Mouse (Mus musculus) kidney, postnatal 0 days (tissue): ENCODE measurements around the gene Maml3. TPM values are rescaled to one million over a fixed set of nuclear protein-coding genes. Genes with fewer than 3 reads are reported as not detected.

Experiments
- ATAC-seq: fragments of 200-750 bp; cut with Nextera tagmentation; replicated peaks from 2 replicates; pipeline ENCODE4 v1.8.0; 2017; ENCODE audit warnings: low read depth, moderate number of reproducible peaks, moderate TSS enrichment, moderate library complexity; ENCODE audit not compliant: low FRiP score
- DNase-seq: peaks from one replicate; pipeline ENCODE4 v3.0.0-alpha.2; 2016; ENCODE audit warnings: low spot score
- H3K27ac ChIP-seq: fragments of 300-500 bp; sonication (generic); 2 replicates; pipeline ENCODE4 v1.5.1; 2014; ENCODE audit warnings: mild to moderate bottlenecking
- H3K27me3 ChIP-seq: fragments of 300-500 bp; sonication (generic); 2 replicates; pipeline ENCODE4 v1.6.1; 2014; ENCODE audit warnings: low read length, mixed read lengths; ENCODE audit not compliant: insufficient read depth
- H3K36me3 ChIP-seq: fragments of 300-500 bp; sonication (generic); 2 replicates; pipeline ENCODE4 v1.6.1; 2014; ENCODE audit warnings: low read length, mixed read lengths; ENCODE audit not compliant: insufficient read depth
- H3K4me1 ChIP-seq: fragments of 300-500 bp; sonication (generic); replicated peaks from 2 replicates; pipeline ENCODE4 v1.6.1; 2014; ENCODE audit warnings: antibody characterized with exemption, low read length, mixed read lengths; ENCODE audit not compliant: insufficient read depth
- H3K4me2 ChIP-seq: fragments of 300-500 bp; sonication (generic); 2 replicates; pipeline ENCODE4 v1.6.1; 2014; ENCODE audit warnings: mild to moderate bottlenecking, low read length, moderate library complexity, mixed read lengths
- H3K4me3 ChIP-seq: fragments of 300-500 bp; sonication (generic); replicated peaks from 2 replicates; pipeline ENCODE4 v1.5.1; 2014; ENCODE audit warnings: low read depth, low read length
- H3K9ac ChIP-seq: fragments of 300-500 bp; sonication (generic); 2 replicates; pipeline ENCODE4 v1.6.1; 2014; ENCODE audit warnings: low read depth, low read length
- H3K9me3 ChIP-seq: fragments of 300-500 bp; sonication (generic); replicated peaks from 2 replicates; pipeline ENCODE4 v1.6.1; 2016; ENCODE audit warnings: low read length, inconsistent platforms, mixed read lengths
- CTCF ChIP-seq: IDR thresholded peaks from 2 replicates; pipeline ENCODE4 v1.5.1; 2016; ENCODE audit warnings: antibody characterized with exemption, low read depth, mild to moderate bottlenecking, moderate library complexity
- WGBS: fragments of 180-500 bp; shearing (Covaris S2); extraction: QIAGEN DNeasy Blood & Tissue Kit; methylation state at CpG from one replicate; pipeline ENCODE4 v1.1.7; 2014; 5-methylcytosine and 5-hydroxymethylcytosine counted together
- polyA plus RNA-seq: library from polyadenylated mRNA; unstranded; fragments of >200 nt; fragmentation: Nextera tagmentation; extraction: Ambion mirVana; gene quantifications from 2 replicates; pipeline ENCODE4 v1.2.1, GENCODE M21; 2015

The Maml3 gene
- polyA plus RNA-seq, 1 experiment from 2014 or later, result 5.4 TPM

GRCm38 (mm10) chr3:51840095-51840805 is 264.6 kb downstream of the Maml3 start:
- Histone ChIP-seq H3K4me3 (no peak overlapping the region), H3K27ac (no peak overlapping the region), H3K9ac (no peak overlapping the region), H3K27me3 (no peaks in the 10 kb centered on the region), H3K4me2 (no peak overlapping the region), H3K4me1 (no peaks in the 10 kb centered on the region), H3K9me3 (no peaks in the 10 kb centered on the region), H3K36me3 (no peaks in the 10 kb centered on the region)
- 91% methylated on average over 13 of the region's 13 CpGs for WGBS
- ATAC-seq (no peak), DNase-seq (no peak)
- no peak for TF ChIP-seq CTCF

- H3K27me3 ChIP-seq, result no peaks in the 10 kb centered on the region
- DNase-seq, result no peak
- H3K36me3 ChIP-seq, result no peaks in the 10 kb centered on the region
- no peak overlapping the region for H3K4me3 ChIP-seq
- no peaks in the 10 kb centered on the region for H3K9me3 ChIP-seq
- H3K27ac ChIP-seq, result no peak overlapping the region
- H3K9ac ChIP-seq, result no peak overlapping the region
- WGBS, result 62% methylated on average over 5 of the region's 5 CpGs
- H3K4me1 ChIP-seq, result no peaks in the 10 kb centered on the region
- ATAC-seq, result no peak
- H3K4me2 ChIP-seq, result no peak overlapping the region
- no peak for TF ChIP-seq CTCF
These were observed 265.5 kb downstream of the Maml3 start for GRCm38 (mm10) chr3:51839353-51839715.

- Histone ChIP-seq H3K4me3 (no peak overlapping the region), H3K27me3 (no peaks in the 10 kb centered on the region), H3K4me1 (no peaks in the 10 kb centered on the region), H3K36me3 (no peaks in the 10 kb centered on the region), H3K4me2 (no peak overlapping the region), H3K9me3 (no peaks in the 10 kb centered on the region), H3K27ac (no peak overlapping the region), H3K9ac (no peak overlapping the region)
- ATAC-seq (no peak), DNase-seq (no peak)
- no peak for TF ChIP-seq CTCF
- WGBS, result 82% methylated on average over 5 of the region's 5 CpGs
These were observed 266.1 kb downstream of the Maml3 start for GRCm38 (mm10) chr3:51838696-51839352.

- Histone ChIP-seq H3K4me3 (no peak overlapping the region), H3K9me3 (no peaks in the 10 kb centered on the region), H3K27me3 (no peaks in the 10 kb centered on the region), H3K4me2 (no peak overlapping the region), H3K4me1 (0 out of 2 replicates have a peak, but pooled peaks cover 3% of the 10 kb centered on the region), H3K36me3 (no peaks in the 10 kb centered on the region), H3K27ac (no peak overlapping the region), H3K9ac (no peak overlapping the region)
- ATAC-seq (no peak), DNase-seq (no peak)
- TF ChIP-seq CTCF, result no peak
- 45% methylated on average over 15 of the region's 15 CpGs for WGBS
These were observed 271.9 kb downstream of the Maml3 start for GRCm38 (mm10) chr3:51832985-51833384.

- Histone ChIP-seq H3K4me3 (no peak overlapping the region), H3K36me3 (no peaks in the 10 kb centered on the region), H3K27me3 (no peaks in the 10 kb centered on the region), H3K9ac (no peak overlapping the region), H3K9me3 (no peaks in the 10 kb centered on the region), H3K4me2 (no peak overlapping the region), H3K4me1 (0 out of 2 replicates have a peak, but pooled peaks cover 3% of the 10 kb centered on the region), H3K27ac (no peak overlapping the region)
- no peak for TF ChIP-seq CTCF
- WGBS, result 91% methylated on average over 9 of the region's 9 CpGs
- DNase-seq, result no peak
- ATAC-seq, result no peak
These were observed 274.0 kb downstream of the Maml3 start for GRCm38 (mm10) chr3:51830821-51831429.

GRCm38 (mm10) chr3:51825530-51825929 is 279.3 kb downstream of the Maml3 start:
- TF ChIP-seq CTCF, result no peak
- no peak for DNase-seq
- H3K36me3 ChIP-seq, result no peaks in the 10 kb centered on the region
- no peak overlapping the region for H3K9ac ChIP-seq
- no peaks in the 10 kb centered on the region for H3K4me1 ChIP-seq
- no peaks in the 10 kb centered on the region for H3K9me3 ChIP-seq
- H3K27ac ChIP-seq, result no peak overlapping the region
- no peak overlapping the region for H3K4me3 ChIP-seq
- no peaks in the 10 kb centered on the region for H3K27me3 ChIP-seq
- no peak for ATAC-seq
- WGBS, result 68% methylated on average over 10 of the region's 10 CpGs
- no peak overlapping the region for H3K4me2 ChIP-seq
